Mouse (Mus musculus) kidney, postnatal 4 days (tissue): ENCODE results near the gene Phox2b.

Experiments used
- DNase-seq, 2 experiments: peaks; one replicate each; pipeline ENCODE4 v3.0.0; 2021; ENCODE audit warnings: mixed read lengths in 2 of 2

Gene Phox2b

DNA sequence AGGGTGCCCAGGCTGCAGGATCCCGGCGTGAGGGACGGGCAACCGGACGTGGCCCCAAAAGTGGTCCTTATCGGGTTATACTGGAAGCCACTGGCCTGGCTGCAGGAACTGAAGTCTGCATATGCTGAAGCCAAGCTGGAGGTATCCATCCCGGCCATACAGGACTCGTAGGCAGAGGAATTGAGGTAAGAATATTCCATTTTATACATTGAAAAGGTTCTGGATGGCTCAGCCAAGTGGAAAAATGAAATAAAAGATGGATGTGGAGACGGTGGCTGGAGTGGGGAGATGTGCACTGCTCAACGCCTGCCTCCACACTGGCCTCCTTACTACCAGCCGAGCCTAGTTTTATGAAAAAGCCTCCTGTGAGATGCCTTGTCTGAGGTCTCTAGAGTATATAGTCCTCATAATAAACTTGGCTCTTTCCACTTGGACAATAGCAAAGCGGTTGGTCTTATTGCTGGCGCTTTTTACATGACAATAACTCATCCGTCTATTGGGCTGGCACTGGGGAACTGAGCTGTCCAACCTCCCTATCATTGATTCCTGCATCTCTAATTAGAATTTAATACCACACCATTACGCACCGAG, at the start of gene Phox2b:
Phox2b (minus strand) TSS at position 569 of the 591 bp plus-strand sequence.
- peak; percentile 32 to 45 for DNase-seq

- DNase-seq = no peak
Observed at GRCm38 (mm10) chr5:67142622-67143021, 43.5 kb upstream of the Phox2b start.

GRCm38 (mm10) chr5:67139052-67140015, 40.2 kb upstream of the Phox2b start:
- DNase-seq = no peak

GRCm38 (mm10) chr5:67138643-67139042, 39.5 kb upstream of the Phox2b start:
- no peak for DNase-seq

- DNase-seq = peak; percentile 34 to 37
Observed at GRCm38 (mm10) chr5:67134698-67135097, 35.6 kb upstream of the Phox2b start.

DNA sequence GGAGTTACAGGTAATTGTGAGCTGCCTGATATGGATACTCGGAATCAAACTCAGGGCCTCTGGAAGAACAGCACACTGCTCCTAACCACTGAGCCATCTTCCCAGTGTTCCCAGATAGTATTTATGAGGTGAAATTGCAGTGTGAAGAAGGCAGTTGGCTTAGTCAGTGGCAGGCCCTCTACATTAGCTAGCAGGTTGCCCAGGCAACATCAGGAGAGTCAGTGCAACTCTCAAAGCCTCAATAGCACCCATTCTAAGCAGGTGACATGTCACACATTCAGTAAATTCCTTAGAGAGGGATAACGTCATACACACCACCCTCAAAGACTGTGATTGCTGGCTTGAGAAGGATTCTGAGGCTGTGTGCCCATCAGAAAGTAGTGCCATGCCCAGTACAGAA, 32.6 kb upstream of the Phox2b start:
- no peak for DNase-seq

DNA sequence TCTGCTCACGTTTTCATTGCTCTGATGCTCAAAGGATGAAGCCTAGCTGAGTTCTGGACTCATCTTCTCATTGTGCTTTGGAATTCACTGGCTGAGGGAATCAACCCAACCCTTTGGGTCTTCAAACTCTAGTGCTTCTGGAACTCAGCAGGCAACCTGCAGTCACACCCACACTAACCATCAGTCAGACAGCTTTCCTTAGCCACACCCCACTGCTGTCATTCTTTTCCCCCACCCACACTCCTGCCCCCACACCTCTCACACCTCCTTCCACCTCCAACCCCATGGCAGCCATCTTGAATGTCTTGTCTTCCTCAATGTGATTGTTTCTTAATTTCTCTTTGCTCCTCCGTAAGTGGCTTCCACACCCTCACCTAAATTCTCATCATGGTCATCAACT, 7.2 kb upstream of the Phox2b start:
- DNase-seq = no peak

- DNase-seq = no peak
Observed at GRCm38 (mm10) chr5:67103016-67103415, 3.9 kb upstream of the Phox2b start.

DNA sequence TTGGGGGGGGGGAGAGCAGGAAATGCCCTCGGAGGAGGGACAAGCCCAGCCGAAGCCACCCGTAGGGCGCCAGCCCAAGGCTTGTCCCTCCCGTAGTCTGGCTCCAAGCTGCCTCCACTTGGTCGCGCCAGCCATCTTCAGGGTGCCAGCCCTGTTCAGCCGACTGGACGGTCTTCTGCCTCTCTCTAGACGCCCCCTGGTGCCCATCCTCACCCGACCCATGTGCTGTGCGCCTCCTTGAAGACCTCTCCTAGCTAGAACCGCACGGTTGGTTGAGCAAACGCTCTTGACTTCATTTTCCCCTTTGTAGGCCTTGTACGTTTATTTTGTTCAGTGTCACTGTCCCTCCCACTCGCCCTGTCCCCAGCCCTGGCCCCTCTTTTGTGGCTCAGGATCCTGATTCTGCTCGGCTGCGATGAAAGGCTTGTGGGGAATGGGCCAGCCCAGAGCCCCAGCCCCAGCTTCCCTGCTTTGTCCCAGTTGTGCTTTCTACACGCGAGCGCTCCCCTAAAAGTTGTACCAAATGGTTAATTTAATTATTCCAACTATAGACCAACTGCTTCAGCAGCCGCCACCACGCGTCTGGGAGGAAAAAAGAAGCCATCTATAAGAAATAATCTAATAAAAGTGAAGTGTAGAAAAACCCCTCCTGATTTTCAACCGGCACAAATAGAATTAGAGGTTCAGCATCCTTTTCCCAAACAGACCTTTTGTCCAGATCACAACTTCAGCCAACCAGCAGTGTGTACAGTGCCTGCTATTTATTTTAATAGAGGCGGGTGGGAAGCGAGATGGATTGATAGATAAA, 2.9 kb upstream of the Phox2b start:
- DNase-seq = peak; percentile 65 to 70

GRCm38 (mm10) chr5:67101395-67101760, 2.3 kb upstream of the Phox2b start:
- peak; percentile 5 to 7 for DNase-seq

DNA sequence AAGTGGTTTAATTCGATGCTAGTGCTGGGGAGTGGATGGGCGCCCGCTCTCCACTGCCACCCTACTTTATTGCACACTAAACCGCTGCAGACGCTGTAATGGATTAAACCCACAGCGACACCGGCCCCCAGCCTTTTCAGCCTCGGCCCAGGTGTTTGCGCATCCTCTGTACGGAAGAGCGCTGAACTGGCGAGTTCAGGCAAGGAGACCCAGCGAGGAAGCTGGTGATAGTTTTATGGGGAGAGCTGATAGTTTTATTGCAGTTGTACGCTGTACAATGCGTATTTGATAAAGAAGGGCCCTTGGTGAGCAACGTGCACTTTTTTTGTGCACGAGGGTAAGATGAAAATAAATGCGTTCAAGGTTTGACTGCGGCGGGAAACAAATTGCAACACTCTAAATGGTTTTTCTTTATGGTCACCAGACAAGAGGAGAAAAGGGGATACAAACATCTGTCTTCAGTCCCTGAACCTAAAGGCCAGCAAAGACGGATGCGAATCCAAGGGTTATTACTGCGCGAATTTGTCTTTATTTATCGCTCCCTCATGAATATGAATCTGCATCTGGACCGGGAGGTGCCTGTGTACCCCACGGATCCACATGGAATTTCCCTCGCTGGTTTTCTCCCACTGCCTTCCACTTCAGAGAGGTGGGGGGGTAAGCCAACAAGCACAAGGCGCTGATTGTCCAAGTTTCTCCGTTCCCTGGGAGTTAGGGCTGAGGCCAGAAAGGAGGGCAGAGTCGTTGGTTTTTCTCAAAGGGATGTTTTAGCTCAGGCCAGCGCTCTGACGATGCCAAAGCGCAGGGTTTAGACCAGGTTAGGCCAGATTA, 1.7 kb upstream of the Phox2b start:
- peak; percentile 4 to 20 for DNase-seq

GRCm38 (mm10) chr5:67099393-67100271, 531 bp upstream of the Phox2b start:
- DNase-seq = peak; percentile 30 to 38

DNA sequence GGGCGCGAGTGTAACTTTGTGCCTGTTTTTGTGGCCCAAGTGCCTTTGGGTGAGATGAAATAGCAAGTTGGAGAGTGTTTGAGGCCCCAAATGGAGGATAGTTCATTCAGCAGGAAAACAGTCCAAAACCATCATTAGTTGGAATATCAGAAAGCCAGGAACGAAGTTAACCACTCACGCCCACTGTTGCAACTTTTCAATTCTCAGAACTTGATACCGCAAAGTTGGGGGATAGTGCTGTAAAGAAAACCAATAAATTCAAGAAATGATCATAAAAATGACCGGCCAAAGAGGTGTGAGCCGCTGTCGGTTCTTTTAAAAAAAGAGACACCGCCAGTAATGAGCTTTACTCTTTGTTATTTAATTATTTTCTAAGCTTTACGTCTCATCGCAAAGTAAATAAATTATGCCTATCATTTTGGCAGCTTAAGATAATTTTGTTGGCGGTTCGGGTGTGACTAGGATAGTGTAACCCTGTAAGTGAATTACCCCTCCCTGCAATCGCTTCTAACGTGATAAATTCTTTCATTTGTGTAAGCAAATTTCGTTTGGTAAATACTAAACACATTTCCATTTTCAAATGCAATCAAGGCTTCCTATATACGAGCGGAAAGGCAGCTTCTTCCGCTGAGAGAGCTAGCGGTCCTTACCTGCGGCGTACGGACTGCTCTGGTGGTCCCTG, 909 bp downstream of the Phox2b start:
- no peak for DNase-seq

- DNase-seq = peak; percentile 30 to 54
Observed at GRCm38 (mm10) chr5:67097106-67098050, 1.7 kb downstream of the Phox2b start.

GRCm38 (mm10) chr5:67096378-67096771, 2.7 kb downstream of the Phox2b start:
- DNase-seq = peak; percentile 37 to 48

GRCm38 (mm10) chr5:67095651-67096377, 3.3 kb downstream of the Phox2b start:
- peak; percentile 12 to 28 for DNase-seq

- peak; percentile 17 to 38 for DNase-seq
Observed at GRCm38 (mm10) chr5:67095153-67095552, 3.9 kb downstream of the Phox2b start.

DNA sequence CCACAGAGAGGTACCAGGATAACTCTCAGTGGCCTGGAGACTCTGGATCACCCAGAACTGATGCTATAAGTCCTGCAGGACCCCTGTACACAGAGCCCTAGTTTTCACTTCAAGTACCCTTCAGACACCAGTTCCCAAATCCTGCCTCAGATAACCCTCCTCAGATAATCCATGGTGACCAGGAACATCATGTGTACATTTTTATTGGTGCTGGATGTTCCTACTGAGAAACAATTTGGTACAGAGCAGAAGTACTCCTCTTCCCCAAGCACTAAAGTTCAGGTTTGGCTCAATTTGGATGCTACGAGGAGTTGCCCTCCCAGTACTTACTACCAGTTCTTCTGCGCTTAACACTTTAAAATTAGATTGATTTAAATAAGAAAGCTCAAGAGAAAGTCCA, 5.1 kb downstream of the Phox2b start:
- DNase-seq = no peak

GRCm38 (mm10) chr5:67091766-67092165, 7.3 kb downstream of the Phox2b start:
- no peak for DNase-seq
